In genomic region chr10:121829034-121829433, GRCm38 (mm10) we compare ENCODE assay signal across 11 mouse cellular contexts.
"Had no signal": no experiment of that assay in that cellular context is flagged by ENCODE, and none has a peak within 500 bp of the region (broad histone marks: within the 10 kb centered on the region; RNA-seq: fewer than 3 reads in every experiment).

No protein-coding gene starts in this region.

- DNase-seq: kidney, adult 8-10 months; kidney, postnatal 25 days; lung, embryonic 14.5 days; lung, postnatal 10 days; lung, postnatal 4 days; thymus, postnatal 4 days had no signal

- H3K9ac ChIP-seq: limb, embryonic 15.5 days; liver, embryonic 12.5 days; lung, embryonic 14.5 days had no signal

- H3K4me2 ChIP-seq: limb, embryonic 15.5 days; liver, embryonic 12.5 days; lung, embryonic 14.5 days had no signal

- H3K4me1 ChIP-seq: liver, embryonic 12.5 days had no signal

- H3K27ac ChIP-seq: left cerebral cortex, adult 2 months; limb, embryonic 15.5 days; liver, embryonic 12.5 days; stomach, postnatal 0 days had no signal

- H3K27me3 ChIP-seq: limb, embryonic 15.5 days; liver, embryonic 12.5 days had no signal

- H3K4me3 ChIP-seq: left cerebral cortex, adult 2 months; limb, embryonic 15.5 days; liver, embryonic 12.5 days had no signal

- H3K36me3 ChIP-seq: limb, embryonic 15.5 days; liver, embryonic 12.5 days had no signal

- H3K9me3 ChIP-seq: limb, embryonic 15.5 days; liver, embryonic 12.5 days had no signal

- ATAC-seq: intestine, embryonic 16.5 days; liver, embryonic 12.5 days had no signal
